Mouse (Mus musculus): ENCODE data around the gene Pate3. TPM values are rescaled to one million over a fixed set of nuclear protein-coding genes. Genes with fewer than 3 reads are reported as not detected.

Pate3 gene
- polyA plus RNA-seq, 1 experiment: not detected

DNA sequence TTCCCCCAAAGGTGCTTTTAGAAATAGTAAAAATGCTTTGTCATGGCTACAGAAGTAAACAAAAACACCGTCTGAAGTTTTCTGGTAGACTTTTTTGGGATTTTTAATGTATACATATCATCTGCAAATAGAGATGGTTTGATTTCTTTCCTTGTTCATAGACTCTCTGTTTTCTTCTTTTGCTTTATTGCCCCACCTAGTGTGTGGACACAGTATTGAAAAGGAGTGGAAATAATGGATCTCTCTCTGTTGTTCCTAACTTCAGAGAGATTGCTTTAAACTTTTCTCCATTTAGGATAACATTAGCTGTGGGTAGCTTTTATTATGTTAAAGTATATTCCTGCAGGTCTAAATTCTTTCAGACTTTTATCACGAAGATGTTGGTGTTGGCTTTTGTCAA, 34.0 kb downstream of the Pate3 start:
- Histone ChIP-seq H3ac (ENCODE audit: control insufficient read depth, insufficient read length, low read depth) (no peak overlapping the region), H3K36me3 (ENCODE audit: control insufficient read depth, insufficient read depth) (no peaks in the 10 kb centered on the region), H3K79me3 (ENCODE audit: low read depth) (no peaks in the 10 kb centered on the region), H3K4me3 (ENCODE audit: insufficient read depth, poor library complexity, severe bottlenecking) (no peak overlapping the region), H3K27me3 (ENCODE audit: control insufficient read depth, insufficient read depth, insufficient read length) (peaks cover 4% of the 10 kb centered on the region), H3K79me2 (ENCODE audit: control insufficient read depth, insufficient read depth) (no peaks in the 10 kb centered on the region)
- TF ChIP-seq USF1 (IDR thresholded peaks at IDR 0.05; ENCODE audit: low read depth) (no peak), MAX (IDR thresholded peaks at IDR 0.05) (no peak), CTCF (IDR thresholded peaks at IDR 0.05; ENCODE audit: control insufficient read depth, insufficient read depth, insufficient read length) (no peak), CEBPB (IDR thresholded peaks at IDR 0.05; ENCODE audit: low read depth) (no peak), MYOG (IDR thresholded peaks at IDR 0.05; ENCODE audit: control insufficient read depth, extremely low read depth, insufficient read length) (no peak), MYOD1 (IDR thresholded peaks at IDR 0.05; ENCODE audit: control insufficient read depth, insufficient read length, low read depth) (no peak), FOSL1 (IDR thresholded peaks at IDR 0.05; ENCODE audit: insufficient read depth, low read length, poor library complexity, severe bottlenecking) (no peak)

DNA sequence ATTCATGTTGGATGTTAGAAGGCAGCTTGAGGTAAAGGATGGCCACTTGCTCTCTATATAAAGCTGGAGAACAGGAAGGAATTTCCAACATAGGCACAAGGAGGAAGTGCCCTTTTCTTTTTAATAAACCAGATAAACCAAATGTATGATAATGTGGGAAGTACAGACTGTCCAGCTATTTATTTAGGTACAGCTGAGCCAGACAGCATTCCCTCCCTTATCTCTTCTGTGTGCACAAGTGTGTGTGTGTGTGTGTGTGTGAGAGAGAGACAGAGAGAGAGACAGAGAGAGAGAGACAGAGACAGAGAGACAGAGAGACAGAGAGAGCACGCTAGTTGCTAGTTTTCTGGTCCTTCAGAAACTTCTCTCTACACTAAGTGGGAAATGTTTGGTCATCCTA, 36.2 kb downstream of the Pate3 start, which contains the start of gene Pate4:
Gene Pate4, minus strand, starts transcription at position 101 of the 400 bp plus-strand sequence.
- H3K4me3 ChIP-seq (ENCODE audit: insufficient read depth, poor library complexity, severe bottlenecking): no peak within 1 kb of the TSS
- TF ChIP-seq MYOG (IDR thresholded peaks at IDR 0.05; ENCODE audit: control insufficient read depth, extremely low read depth, insufficient read length) (no peak), CEBPB (IDR thresholded peaks at IDR 0.05; ENCODE audit: low read depth) (no peak), MAX (IDR thresholded peaks at IDR 0.05) (no peak), USF1 (IDR thresholded peaks at IDR 0.05; ENCODE audit: low read depth) (no peak), FOSL1 (IDR thresholded peaks at IDR 0.05; ENCODE audit: insufficient read depth, low read length, poor library complexity, severe bottlenecking) (no peak), CTCF (IDR thresholded peaks at IDR 0.05; ENCODE audit: control insufficient read depth, insufficient read depth, insufficient read length) (no peak), MYOD1 (IDR thresholded peaks at IDR 0.05; ENCODE audit: control insufficient read depth, insufficient read length, low read depth) (no peak)
- H3K79me3 ChIP-seq (ENCODE audit: low read depth): no peaks in the 10 kb centered on the region
- H3ac ChIP-seq (ENCODE audit: control insufficient read depth, insufficient read length, low read depth): no peak within 1 kb of the TSS
- no peaks in the 10 kb centered on the region for H3K79me2 ChIP-seq (ENCODE audit: control insufficient read depth, insufficient read depth)
- H3K36me3 ChIP-seq (ENCODE audit: control insufficient read depth, insufficient read depth): no peaks in the 10 kb centered on the region
- H3K27me3 ChIP-seq (ENCODE audit: control insufficient read depth, insufficient read depth, insufficient read length): no peaks in the 10 kb centered on the region

DNA sequence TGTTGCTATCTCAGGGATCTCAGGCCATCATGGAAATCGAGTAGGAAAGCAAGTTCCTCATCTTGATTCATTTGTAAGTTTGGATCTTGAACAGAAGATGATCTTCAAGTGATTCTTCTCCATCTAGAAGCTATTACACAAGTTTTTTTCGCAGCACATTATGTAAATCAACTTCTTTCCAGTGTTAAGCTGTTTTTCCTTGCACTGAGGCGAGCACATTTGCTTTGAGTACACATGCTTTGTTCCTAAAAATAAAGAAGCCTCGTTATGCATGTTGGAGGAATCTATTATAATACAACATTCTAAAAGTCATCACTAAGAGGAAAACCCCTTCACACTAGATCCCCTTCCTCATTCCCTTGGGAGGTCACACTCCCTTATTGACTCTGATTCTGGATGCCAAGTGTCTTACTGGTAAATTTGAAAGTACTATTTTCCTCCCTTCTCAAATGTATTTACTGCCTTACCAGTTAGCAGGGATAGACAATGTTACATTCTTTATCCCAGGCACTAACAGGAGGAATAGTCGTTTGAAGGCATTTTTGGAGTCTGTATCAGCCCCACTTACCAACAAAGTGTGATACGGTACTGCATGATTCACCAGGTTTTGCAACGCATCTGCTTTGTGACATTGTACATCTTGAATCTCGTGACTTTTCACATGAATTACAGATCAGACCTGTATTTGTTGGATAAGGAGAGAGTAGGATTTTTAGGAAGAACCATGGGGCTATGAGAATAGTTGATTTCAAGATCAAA, 40.2 kb downstream of the Pate3 start:
- Histone ChIP-seq H3K79me3 (ENCODE audit: low read depth) (no peaks in the 10 kb centered on the region), H3K79me2 (ENCODE audit: control insufficient read depth, insufficient read depth) (no peaks in the 10 kb centered on the region), H3K4me3 (ENCODE audit: insufficient read depth, poor library complexity, severe bottlenecking) (no peak overlapping the region), H3K27me3 (ENCODE audit: control insufficient read depth, insufficient read depth, insufficient read length) (no peaks in the 10 kb centered on the region), H3K36me3 (ENCODE audit: control insufficient read depth, insufficient read depth) (no peaks in the 10 kb centered on the region), H3ac (ENCODE audit: control insufficient read depth, insufficient read length, low read depth) (no peak overlapping the region)
- TF ChIP-seq USF1 (IDR thresholded peaks at IDR 0.05; ENCODE audit: low read depth): no peak
- no peak for TF ChIP-seq MAX (IDR thresholded peaks at IDR 0.05)
- no peak for TF ChIP-seq MYOD1 (IDR thresholded peaks at IDR 0.05; ENCODE audit: control insufficient read depth, insufficient read length, low read depth)
- no peak for TF ChIP-seq FOSL1 (IDR thresholded peaks at IDR 0.05; ENCODE audit: insufficient read depth, low read length, poor library complexity, severe bottlenecking)
- no peak for TF ChIP-seq CTCF (IDR thresholded peaks at IDR 0.05; ENCODE audit: control insufficient read depth, insufficient read depth, insufficient read length)
- no peak for TF ChIP-seq CEBPB (IDR thresholded peaks at IDR 0.05; ENCODE audit: low read depth)
- no peak for TF ChIP-seq MYOG (IDR thresholded peaks at IDR 0.05; ENCODE audit: control insufficient read depth, extremely low read depth, insufficient read length)

Other genes with a start within 250 kb of the Pate3 start
- 39.9 TPM for gene Cdon, start 227.1 kb downstream of the Pate3 start, polyA plus RNA-seq (2012; fragmentation: generic; extraction: Trizol)
- gene Gm1113, start 129.9 kb downstream of the Pate3 start, polyA plus RNA-seq (2012; fragmentation: generic; extraction: Trizol): 0.02 TPM
- under 0.01 TPM for gene Ddx25, start 89.7 kb downstream of the Pate3 start, polyA plus RNA-seq (2012; fragmentation: generic; extraction: Trizol)
- 3.1 TPM for gene Pus3, start 89.6 kb downstream of the Pate3 start, polyA plus RNA-seq (2012; fragmentation: generic; extraction: Trizol)
- 0.34 TPM for gene Pate2, start 77.9 kb downstream of the Pate3 start, polyA plus RNA-seq (2012; fragmentation: generic; extraction: Trizol)
- gene Hyls1, start 77.8 kb downstream of the Pate3 start, polyA plus RNA-seq (2012; fragmentation: generic; extraction: Trizol): 5.8 TPM
- not detected for gene Pate4, start 36.3 kb downstream of the Pate3 start, polyA plus RNA-seq (2012; fragmentation: generic; extraction: Trizol)
- 0.11 TPM for gene Pate1, start 39.2 kb upstream of the Pate3 start, polyA plus RNA-seq (2012; fragmentation: generic; extraction: Trizol)
- not detected for gene Gm17677, start 92.8 kb upstream of the Pate3 start, polyA plus RNA-seq (2012; fragmentation: generic; extraction: Trizol)
- gene Gm17727, start 129.9 kb upstream of the Pate3 start, polyA plus RNA-seq (2012; fragmentation: generic; extraction: Trizol): not detected
- not detected for gene Gm27235, start 141.9 kb upstream of the Pate3 start, polyA plus RNA-seq (2012; fragmentation: generic; extraction: Trizol)
- not detected for gene D730048I06Rik, start 141.9 kb upstream of the Pate3 start, polyA plus RNA-seq (2012; fragmentation: generic; extraction: Trizol)
- gene 9230110F15Rik, start 195.9 kb upstream of the Pate3 start, polyA plus RNA-seq (2012; fragmentation: generic; extraction: Trizol): not detected

Measured in C2C12 (cell line).